Mouse (Mus musculus) heart, embryonic 14.5 days (tissue): Measurements from ENCODE around the gene Deaf1. TPM values are rescaled to one million over a fixed set of nuclear protein-coding genes. Genes with fewer than 3 reads are reported as not detected.

Experiments
- ATAC-seq: fragments of 200-750 bp; cut with Nextera tagmentation; 2 replicates; pipeline ENCODE4 v1.8.0; 2017; ENCODE audit warnings: low read depth, moderate TSS enrichment; ENCODE audit not compliant: insufficient number of reproducible peaks, insufficient read depth, low FRiP score
- H3K27ac ChIP-seq, 2 experiments: fragments of 200-500 bp in 1 of 2; fragments of 300-500 bp in 1 of 2; sonication (generic) in 1 of 2; replicated peaks in 1 of 2; 2 replicates each; pipeline ENCODE4 v1.5.1; 2012 to 2014; ENCODE audit warnings: low read depth in 2 of 2, low read length in 2 of 2, control low read depth in 1 of 2, mild to moderate bottlenecking in 1 of 2, mixed read lengths in 1 of 2; ENCODE audit not compliant: control insufficient read depth in 1 of 2, insufficient read depth in 1 of 2
- H3K27me3 ChIP-seq: fragments of 300-500 bp; sonication (generic); 2 replicates; pipeline ENCODE4 v1.6.1; 2014; ENCODE audit warnings: mild to moderate bottlenecking, low read length, control low read depth; ENCODE audit not compliant: control insufficient read depth, insufficient read depth
- H3K36me3 ChIP-seq: fragments of 300-500 bp; sonication (generic); 2 replicates; pipeline ENCODE4 v1.6.1; 2014; ENCODE audit warnings: mild to moderate bottlenecking, control low read depth, low read length, mixed read lengths; ENCODE audit not compliant: control insufficient read depth, insufficient read depth
- H3K4me1 ChIP-seq, 2 experiments: fragments of 200-500 bp in 1 of 2; fragments of 300-500 bp in 1 of 2; sonication (generic) in 1 of 2; 2 replicates each; pipeline ENCODE4 v1.6.1; 2012 to 2014; ENCODE audit warnings: low read length in 2 of 2, control low read depth in 1 of 2, mixed read lengths in 1 of 2; ENCODE audit not compliant: control insufficient read depth in 2 of 2, insufficient read depth in 2 of 2
- H3K4me2 ChIP-seq: fragments of 300-500 bp; sonication (generic); 2 replicates; pipeline ENCODE4 v1.6.1; 2014; ENCODE audit warnings: mild to moderate bottlenecking, low read length
- H3K4me3 ChIP-seq, 2 experiments: fragments of 200-500 bp in 1 of 2; fragments of 300-500 bp in 1 of 2; sonication (generic) in 1 of 2; 2 replicates each; pipeline ENCODE4 v1.5.1; 2012 to 2014; ENCODE audit warnings: low read length in 2 of 2, mild to moderate bottlenecking in 2 of 2, control low read depth in 1 of 2, low read depth in 1 of 2, moderate library complexity in 1 of 2; ENCODE audit not compliant: control insufficient read depth in 1 of 2, insufficient read depth in 1 of 2
- H3K9ac ChIP-seq: fragments of 300-500 bp; sonication (generic); 2 replicates; pipeline ENCODE4 v1.6.1; 2014; ENCODE audit warnings: mild to moderate bottlenecking, low read length
- H3K9me3 ChIP-seq: fragments of 300-500 bp; sonication (generic); 2 replicates; pipeline ENCODE4 v1.6.1; 2016; ENCODE audit warnings: low read length, control low read depth; ENCODE audit not compliant: control insufficient read depth
- WGBS: fragments of 180-500 bp; shearing (Covaris S2); extraction: QIAGEN DNeasy Blood & Tissue Kit; methylation state at CpG from one replicate; pipeline ENCODE4 v1.1.7; 2014; 5-methylcytosine and 5-hydroxymethylcytosine counted together
- polyA plus RNA-seq: library from polyadenylated mRNA; unstranded; fragments of >200 nt; fragmentation: Nextera tagmentation; extraction: Ambion mirVana; gene quantifications from 2 replicates; pipeline ENCODE4 v1.2.1, GENCODE M21; 2014

The Deaf1 gene
- polyA plus RNA-seq, 1 experiment from 2014 or later: 36.9 TPM

DNA sequence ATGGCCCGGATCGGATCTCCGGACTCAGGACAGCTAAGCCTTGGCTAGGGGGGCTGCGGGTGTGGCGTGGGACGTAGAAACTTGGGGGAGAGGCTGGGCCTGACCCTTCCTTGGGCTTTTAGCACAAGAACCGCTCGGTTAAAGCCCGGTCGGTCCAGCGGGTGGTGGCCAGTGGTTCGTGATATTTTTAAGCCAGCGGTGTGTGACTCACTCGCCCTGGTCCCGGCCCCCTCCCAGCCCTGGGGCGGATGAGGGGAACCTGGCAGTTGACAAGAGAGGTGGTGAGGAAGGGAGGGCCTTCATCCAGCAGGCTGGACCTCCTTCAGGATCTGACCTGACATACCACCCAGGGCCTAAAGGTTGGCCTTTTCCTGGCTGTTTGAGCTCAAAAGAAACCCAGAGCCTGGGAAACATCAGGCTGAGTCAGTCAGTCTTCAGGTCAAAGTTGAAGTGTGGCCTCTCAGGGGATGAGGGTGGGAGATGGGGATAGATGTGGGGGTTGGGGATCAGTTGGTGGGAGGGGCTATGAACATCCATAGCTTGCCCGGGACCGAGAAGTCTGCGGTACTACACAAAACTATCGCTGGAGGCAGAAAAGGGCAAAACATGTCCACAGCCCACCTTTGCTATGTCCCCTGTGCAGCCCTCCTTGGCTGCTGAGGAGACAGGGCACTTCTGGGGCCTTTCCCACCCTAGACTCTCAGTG lies 11.9 kb upstream of the Deaf1 start:
- H3K9me3 ChIP-seq: no peaks in the 10 kb centered on the region
- H3K36me3 ChIP-seq: peaks cover 6% of the 10 kb centered on the region
- no peak overlapping the region for H3K27ac ChIP-seq
- peak overlapping the region; percentile 32; the same call in 1 of the 2 replicates for H3K9ac ChIP-seq
- ATAC-seq: no peak
- H3K4me1 ChIP-seq: peaks cover 3 to 6% of the 10 kb centered on the region in 2 experiments
- H3K27me3 ChIP-seq: 0 out of 2 replicates have a peak, but pooled peaks cover 3% of the 10 kb centered on the region
- H3K4me3 ChIP-seq: peak overlapping the region; percentile 5 to 22; a peak in 3 of 4 replicates
- WGBS: 36% methylated on average over 20 of the region's 20 CpGs
- H3K4me2 ChIP-seq: peak overlapping the region; percentile 61

DNA sequence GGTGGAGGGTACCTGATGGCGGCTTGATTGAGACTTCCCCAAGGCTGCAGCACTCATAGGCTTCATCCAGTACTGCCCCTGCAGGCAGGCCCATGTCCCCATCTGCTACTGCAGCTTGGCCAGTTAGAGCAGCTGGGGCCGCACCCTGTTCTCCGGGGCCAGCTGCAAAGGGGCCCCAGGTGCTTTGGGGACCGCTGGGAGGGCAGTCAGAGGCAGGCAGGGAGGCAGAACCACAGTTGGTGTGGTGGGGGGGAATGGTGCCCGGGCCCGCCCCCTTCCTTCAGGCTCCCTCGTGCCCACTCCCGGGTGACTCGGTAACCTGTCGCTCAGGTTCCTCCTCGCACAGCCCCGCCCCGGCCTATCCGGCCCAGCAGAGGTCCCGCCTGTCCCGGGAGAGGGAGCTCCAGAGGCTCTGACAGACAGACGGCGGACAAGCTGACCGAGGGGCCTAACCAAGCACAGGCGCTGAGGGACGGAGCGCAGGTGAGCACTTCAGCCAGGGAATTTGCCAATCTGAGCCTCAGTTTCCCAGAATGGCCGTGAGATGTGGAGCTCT lies 11.2 kb upstream of the Deaf1 start, which contains the start of gene Eps8l2:
Eps8l2 (plus strand) TSS at position 305 of the 556 bp plus-strand sequence.
- peak within 1 kb of the TSS; percentile 61 for H3K4me2 ChIP-seq
- H3K9me3 ChIP-seq: no peaks in the 10 kb centered on the region
- 0 out of 2 replicates have a peak, but pooled peaks have one; percentile 44 for ATAC-seq
- peak within 1 kb of the TSS; percentile 5 to 22; a peak in 3 of 4 replicates for H3K4me3 ChIP-seq
- H3K27me3 ChIP-seq: 0 out of 2 replicates have a peak, but pooled peaks cover 3% of the 10 kb centered on the region
- peaks cover 13% of the 10 kb centered on the region for H3K36me3 ChIP-seq
- 4% methylated on average over 23 of the region's 23 CpGs for WGBS
- peak within 1 kb of the TSS; percentile 32; the same call in 1 of the 2 replicates for H3K9ac ChIP-seq
- peaks cover 3 to 6% of the 10 kb centered on the region in 2 experiments for H3K4me1 ChIP-seq
- no peak within 1 kb of the TSS for H3K27ac ChIP-seq

DNA sequence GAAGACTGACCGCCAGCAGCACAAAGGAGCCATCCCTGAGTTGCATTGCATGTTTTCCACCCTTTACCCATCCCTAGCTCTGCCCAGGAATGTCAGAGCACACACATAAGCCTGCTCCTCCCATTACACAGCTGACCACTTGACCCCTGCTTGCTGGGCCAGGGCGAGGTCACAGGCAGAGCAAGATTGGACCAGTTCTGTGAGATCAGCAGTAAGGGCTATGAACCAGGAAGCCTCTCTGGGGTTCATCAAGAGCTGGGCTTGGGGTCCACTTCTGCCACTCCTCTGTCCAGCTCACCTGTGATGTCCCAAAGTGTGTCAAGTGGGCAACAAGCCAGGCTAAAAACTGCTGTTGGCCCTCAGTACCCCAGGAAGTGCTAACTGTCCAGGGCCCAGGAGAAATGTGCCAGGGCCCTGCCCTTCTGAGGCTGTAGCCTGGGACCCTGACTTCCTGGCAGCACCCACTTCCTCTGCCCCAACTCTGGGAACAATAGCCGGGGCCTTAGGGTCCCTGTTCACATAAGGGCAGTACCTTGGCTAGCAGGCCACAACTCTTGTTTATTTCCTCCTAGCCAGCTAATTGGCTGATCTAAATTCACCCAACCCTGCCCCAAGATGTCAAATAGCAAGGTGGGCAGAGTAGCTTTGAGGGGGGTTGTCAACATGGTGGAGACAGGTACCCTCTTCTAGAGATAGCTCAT lies 10.4 kb upstream of the Deaf1 start:
- WGBS: 61% methylated on average over 3 of the region's 3 CpGs
- no peak overlapping the region for H3K4me3 ChIP-seq

DNA sequence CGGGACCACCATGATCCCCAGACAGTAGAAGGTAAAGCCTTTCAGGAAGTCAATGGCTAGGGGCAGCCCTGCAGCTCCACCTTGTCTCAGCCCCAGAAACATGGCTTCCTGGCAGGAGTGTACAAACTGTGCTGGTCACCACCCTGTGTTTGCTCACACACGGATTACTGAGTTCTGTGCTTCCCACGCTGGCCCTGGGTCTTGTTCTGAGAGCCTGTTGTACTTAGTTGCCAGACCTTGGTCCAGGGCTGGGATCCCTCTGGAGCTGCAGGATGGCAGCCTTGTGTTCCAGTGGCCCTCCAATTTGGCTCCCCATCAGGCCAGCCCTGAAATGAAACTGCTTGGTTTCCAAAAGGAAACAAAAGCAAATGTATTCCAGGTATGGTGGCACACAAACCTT lies 8.8 kb upstream of the Deaf1 start:
- Histone ChIP-seq H3K4me2 (no peak overlapping the region), H3K9ac (no peak overlapping the region), H3K4me3 (no peak overlapping the region), H3K36me3 (peaks cover 23% of the 10 kb centered on the region), H3K27me3 (0 out of 2 replicates have a peak, but pooled peaks cover 3% of the 10 kb centered on the region), H3K4me1 (peaks cover 3 to 6% of the 10 kb centered on the region in 2 experiments), H3K27ac (no peak overlapping the region), H3K9me3 (no peaks in the 10 kb centered on the region)
- ATAC-seq: no peak
- 78% methylated on average over 3 of the region's 3 CpGs for WGBS

More for the DNA sequence above, 10.4 kb upstream of the Deaf1 start:
- no peak overlapping the region for H3K9ac ChIP-seq
- no peak overlapping the region for H3K4me2 ChIP-seq
- H3K9me3 ChIP-seq: no peaks in the 10 kb centered on the region
- peaks cover 21% of the 10 kb centered on the region for H3K36me3 ChIP-seq
- no peak overlapping the region for H3K27ac ChIP-seq
- H3K4me1 ChIP-seq: peaks cover 3 to 6% of the 10 kb centered on the region in 2 experiments
- ATAC-seq: no peak
- H3K27me3 ChIP-seq: 0 out of 2 replicates have a peak, but pooled peaks cover 3% of the 10 kb centered on the region

DNA sequence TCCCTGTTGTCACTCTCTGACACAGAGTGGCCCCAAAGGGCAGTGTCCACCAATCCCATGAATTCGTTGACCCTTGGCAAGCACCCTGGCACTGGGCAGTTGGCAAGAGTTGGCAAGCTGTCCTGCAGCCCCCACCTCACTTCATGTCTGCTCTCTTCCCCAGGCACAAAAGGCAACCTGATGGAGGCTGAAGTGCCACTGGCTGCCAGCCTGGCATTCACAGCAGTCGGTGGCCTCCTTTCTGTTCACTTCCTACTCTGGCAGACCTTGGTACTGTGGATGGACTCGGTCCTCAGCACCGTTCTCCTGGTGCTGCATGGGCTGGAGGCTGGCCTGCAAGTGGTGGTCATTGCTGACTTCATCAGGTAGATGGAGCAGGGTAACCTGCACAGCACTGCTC lies 8.2 kb upstream of the Deaf1 start:
- H3K27ac ChIP-seq: no peak overlapping the region
- peaks cover 23% of the 10 kb centered on the region for H3K36me3 ChIP-seq
- no peak overlapping the region for H3K4me3 ChIP-seq
- no peak overlapping the region for H3K9ac ChIP-seq
- H3K4me2 ChIP-seq: no peak overlapping the region
- WGBS: 91% methylated on average over 4 of the region's 4 CpGs
- H3K9me3 ChIP-seq: no peaks in the 10 kb centered on the region
- ATAC-seq: no peak
- peaks cover 3 to 6% of the 10 kb centered on the region in 2 experiments for H3K4me1 ChIP-seq
- H3K27me3 ChIP-seq: 0 out of 2 replicates have a peak, but pooled peaks cover 3% of the 10 kb centered on the region

DNA sequence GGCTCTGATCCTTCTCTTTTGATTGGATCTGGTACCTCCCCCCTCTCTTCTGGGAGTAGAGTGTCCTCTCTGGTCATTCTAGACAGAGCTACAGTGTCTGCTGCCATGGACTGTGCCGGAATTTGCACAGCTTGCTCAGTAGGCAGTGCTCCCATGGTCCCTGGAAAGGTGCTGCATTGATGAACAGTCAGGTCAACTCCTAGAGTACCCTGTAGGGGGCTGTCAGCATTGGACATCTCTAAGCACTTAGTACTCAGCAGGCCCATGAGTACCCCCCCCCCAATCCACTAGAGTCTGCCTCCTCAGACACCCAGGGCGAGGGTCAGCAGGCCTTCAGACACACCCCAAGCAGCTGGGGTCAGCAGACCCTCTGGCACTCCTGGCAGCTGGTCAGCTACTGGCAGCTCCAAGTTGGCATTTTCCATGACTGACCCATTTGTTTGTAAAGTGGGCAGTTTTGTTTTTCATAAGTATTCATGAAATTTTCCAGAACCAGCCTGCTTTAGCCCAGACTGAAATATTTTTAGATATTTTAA lies 7.6 kb upstream of the Deaf1 start:
- WGBS: 73% methylated on average over 2 of the region's 2 CpGs
- Histone ChIP-seq H3K9ac (no peak overlapping the region), H3K4me3 (no peak overlapping the region), H3K27me3 (0 out of 2 replicates have a peak, but pooled peaks cover 3% of the 10 kb centered on the region), H3K36me3 (peaks cover 23% of the 10 kb centered on the region), H3K9me3 (no peaks in the 10 kb centered on the region), H3K4me1 (peaks cover 3 to 6% of the 10 kb centered on the region in 2 experiments), H3K4me2 (no peak overlapping the region), H3K27ac (no peak overlapping the region)
- ATAC-seq: no peak

DNA sequence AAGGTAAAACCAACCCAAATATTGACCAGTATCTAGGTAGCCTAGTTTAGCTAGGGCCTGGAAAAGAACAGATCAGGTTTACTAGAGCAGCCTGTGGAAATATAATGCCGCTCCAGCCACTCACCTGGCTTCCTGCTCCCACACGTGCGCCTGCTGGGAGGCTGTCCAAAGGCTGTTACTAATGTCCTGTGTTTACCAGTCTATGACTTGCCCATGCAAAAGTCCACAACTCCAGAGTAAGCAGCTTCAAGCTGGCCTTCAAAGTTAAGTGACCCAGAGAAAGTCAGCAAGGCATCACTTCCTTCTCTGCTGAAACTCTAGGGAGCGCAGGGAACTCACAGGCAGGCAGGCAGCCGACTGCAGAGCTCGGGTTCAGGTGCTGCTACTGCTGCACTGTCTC lies 4.5 kb upstream of the Deaf1 start:
- 80% methylated on average over 6 of the region's 6 CpGs for WGBS
- Histone ChIP-seq H3K4me1 (peaks cover under 1 to 6% of the 10 kb centered on the region in 2 experiments), H3K36me3 (peaks cover 23% of the 10 kb centered on the region), H3K4me3 (no peak overlapping the region), H3K9ac (no peak overlapping the region), H3K9me3 (no peaks in the 10 kb centered on the region), H3K4me2 (no peak overlapping the region), H3K27ac (no peak overlapping the region), H3K27me3 (no peaks in the 10 kb centered on the region)
- ATAC-seq: no peak
